Mouse (Mus musculus) lung, postnatal 36 days (tissue): Measurements from ENCODE around the gene Cat.

ENCODE experiments used
- DNase-seq: peaks from one replicate; pipeline ENCODE4 v3.0.0; 2022; ENCODE audit warnings: mixed read lengths

Gene Cat

DNA sequence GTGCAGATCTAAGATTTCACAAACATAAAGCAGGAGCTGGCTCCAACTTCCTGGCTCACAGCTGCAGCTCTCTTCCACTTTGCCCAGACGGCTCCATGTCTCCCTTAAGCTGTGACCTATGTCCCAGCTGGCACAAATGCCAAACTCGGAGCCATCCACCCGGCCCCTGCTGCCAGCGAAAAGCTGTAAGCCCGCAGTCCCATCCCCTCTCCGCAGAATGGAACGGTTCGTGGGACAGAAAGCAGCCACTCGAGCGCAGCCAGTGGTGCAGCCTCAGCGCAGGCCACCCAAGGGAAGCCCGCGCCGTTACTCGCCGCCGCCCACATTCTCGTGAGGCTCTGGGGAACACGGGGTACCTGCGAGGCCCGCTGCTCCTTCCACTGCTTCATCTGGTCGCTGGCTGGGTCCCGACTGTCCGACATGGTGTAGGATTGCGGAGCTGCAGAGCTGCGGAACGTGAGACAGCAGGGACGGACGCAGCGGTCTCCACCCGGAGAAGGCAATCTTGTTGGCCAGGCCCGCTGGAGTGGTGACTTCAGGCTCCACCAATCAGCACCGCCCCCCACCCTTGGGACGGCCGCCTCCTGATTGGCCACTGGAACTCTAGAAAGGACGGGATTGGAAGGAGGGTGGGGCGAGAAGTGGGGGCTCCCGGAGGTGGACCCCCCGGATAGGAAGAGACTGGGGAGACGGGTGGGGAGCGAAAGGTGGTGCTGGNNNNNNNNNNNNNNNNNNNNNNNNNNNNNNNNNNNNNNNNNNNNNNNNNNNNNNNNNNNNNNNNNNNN, at the start of gene Cat:
Gene Cat, minus strand, starts transcription at position 544 of the 785 bp plus-strand sequence.
- peak; percentile 99 for DNase-seq

DNA sequence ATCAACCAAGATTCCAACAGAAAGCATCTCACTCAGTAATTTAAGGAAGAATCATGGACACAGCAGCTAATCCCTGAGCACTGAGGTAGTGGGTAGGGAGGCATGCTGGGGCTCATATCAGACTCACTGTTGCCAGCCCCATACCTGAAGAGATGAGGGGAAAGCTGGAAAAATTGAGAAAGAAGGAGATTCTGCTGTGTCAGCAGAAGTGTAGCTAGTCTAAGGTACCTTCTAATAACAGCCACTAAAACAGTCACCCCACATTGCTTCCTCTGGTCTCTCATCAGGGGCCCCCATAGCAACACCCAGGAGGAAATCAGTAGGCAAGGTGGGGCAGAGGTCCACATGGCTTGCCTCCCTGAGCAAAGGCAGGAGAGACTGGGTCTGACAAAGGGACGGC, 40.6 kb upstream of the Cat start:
- no peak for DNase-seq

DNA sequence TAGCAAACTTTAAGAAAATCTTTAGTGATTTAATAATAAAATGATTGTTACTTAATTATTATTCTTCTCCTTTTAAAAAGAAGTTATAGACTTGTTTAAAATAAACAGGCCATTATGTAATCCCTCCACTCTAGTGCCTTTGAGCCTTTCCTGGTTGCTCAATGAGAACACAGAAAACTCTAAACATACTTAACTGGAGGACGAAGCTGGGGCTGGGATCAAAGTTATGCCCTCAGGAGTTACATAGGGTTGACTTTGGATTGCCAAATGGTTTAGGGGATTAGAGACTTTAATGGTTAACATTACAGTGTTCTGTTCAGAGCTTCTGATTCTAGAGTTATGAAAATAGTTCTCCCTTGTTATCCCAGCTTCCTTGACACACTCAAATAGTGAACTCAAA, 31.5 kb upstream of the Cat start:
- DNase-seq = peak; percentile 54

DNA sequence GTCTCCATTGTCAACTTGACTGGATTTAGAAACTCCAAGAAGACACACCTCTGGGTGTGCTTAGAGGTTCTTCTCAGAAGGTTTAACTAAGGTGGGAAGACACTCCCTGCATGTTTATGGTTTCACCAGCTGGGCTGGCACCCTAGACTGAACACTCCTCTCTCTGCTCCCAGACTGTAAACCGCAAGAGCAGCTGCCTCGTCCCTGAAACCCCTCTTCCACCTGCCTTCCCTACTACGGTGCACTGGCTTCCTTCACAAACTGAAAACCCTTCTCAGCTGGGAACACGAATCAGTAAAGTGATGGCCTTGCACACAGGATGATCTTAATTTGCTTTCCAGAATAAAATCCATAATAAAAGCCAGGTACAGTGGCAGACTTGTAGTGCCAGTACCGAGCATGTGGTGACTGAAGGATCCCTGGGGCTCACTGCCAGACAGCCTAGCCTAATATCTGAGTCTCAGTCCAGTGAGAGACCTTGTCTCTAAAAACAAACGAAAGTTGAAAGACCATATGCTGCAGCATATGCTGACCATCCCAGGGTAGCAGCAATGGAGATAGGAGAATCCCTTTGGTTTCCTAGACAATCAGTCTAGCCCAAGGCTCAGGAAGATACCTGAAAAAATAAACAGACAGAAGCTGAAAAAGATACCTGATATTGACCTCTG, 30.7 kb upstream of the Cat start:
- DNase-seq = no peak

DNA sequence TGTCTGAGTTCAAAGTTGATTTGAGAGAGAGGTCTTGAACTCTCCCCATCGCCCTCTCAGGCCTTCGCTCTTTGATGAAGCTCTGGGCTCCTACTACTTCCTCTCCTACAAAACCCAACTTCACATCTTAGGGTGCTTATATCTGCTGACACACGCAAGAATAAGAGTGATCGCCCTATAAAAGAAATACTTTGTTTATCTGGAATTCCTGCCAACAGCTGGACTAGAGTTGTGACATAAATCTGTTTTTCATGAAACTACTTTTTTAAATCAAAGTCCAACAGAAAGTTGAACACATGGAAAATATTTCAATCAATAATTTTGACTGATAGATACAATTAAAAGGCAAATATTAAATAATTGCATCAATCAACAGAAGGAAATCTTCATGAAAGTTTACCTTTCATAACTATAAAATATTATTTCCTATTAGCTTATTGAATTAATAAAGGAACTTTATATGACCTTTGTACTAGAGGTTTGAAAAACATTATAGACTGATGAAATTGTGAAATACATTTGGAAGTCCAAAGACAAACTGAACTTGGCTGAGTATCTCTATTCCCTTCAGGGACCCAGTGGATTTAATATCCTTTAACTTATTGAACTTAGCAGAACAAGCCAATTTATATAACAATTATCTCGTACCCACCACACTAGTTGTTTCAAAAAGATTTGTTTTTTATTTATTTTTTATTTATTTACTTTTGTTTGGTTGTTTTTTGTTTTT, 27.3 kb upstream of the Cat start:
- no peak for DNase-seq

DNA sequence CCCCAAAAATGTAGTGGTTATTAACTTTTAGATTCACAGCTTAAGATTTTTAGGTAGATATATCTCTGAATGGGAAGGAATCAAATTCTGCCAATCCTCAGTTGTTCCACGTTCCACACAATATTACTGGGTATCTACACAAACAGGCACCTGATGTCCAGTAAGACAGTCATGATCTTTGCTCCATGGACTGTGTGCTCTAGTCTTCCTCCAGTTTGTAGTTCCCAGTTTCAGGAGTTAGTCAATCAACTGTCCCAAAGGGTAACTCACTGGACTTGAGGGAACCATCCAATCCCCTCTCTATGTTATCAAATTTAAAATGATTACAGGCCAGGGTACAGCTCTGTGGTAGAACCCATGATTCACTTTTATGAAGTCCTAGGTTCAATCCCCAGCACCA, 26.7 kb upstream of the Cat start:
- DNase-seq = no peak

DNA sequence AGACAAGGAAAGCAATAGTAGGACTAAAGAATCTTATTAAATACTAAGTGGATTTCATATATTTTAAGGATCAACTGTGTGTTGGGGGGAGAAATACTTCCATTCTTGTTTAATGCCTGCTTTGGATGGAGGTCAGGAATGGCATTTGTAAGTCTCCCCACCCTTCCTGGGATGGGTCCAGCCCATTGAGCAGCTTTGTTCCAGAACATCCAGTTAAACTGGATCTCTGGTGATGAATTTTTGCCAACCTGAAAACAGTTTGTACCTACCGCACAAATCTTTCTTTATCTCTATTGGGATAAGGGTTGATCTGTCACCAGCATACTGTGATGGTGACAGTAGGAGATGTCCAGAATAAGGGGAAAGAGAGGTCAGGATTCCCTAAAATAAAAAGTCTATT, 26.1 kb upstream of the Cat start:
- peak; percentile 26 for DNase-seq

DNA sequence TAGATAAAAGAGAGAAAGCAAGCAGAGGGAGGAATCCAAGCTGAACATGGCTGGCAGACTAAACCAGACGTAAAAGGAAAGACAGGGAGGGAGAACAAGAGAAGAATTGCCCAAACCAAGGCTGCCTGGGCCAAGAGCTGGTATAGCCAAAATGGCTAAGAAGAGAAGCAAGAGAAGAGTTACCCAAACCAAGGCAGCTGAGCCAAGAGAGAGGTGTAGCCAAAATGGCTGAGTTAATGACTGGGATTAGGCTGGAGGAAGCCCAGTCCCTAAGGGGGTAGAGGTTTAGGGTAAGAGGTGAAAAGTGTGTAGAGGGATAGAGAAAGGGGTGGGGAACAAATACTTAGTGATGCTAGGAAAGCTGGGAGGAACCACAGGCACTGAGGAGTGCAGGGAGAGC, 22.7 kb upstream of the Cat start:
- DNase-seq = no peak

DNA sequence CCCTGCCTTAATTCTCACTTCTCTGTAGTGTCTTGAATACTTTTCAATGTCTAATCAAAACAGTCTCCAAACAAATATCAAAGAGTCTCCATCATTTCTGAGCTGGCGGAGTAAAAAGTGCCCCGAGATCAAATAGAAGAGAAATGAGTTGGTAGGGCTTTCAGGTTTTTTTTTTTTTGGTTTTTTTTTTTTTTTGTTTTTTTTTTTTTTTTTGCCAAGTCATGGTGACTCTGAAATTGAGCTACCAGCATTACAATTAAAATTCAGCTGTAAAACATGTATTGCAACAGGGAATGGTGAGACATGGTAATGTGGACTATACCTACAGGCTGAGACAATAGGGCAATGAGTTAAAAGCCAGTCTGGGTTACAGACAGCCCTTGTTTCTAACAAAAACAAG, 21.0 kb upstream of the Cat start:
- DNase-seq = no peak

DNA sequence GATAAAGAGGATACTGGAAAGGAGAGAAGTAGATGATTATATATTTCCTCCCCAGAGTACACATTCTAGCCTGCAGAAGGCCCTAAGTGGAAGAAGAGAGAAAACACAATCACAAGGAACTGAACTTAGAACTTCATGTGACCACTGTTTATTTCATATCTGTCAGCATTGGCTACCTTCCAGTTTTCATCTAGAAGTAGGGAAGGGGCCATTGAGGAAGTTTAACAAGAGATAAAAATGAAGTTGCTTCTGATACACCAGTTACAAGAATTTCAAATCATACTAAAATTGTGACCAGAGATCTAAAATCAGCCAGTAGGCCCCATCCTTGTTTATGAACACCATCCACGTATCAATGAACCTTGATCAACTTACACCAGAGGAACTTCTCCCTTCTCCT, 19.5 kb upstream of the Cat start:
- DNase-seq = no peak

DNA sequence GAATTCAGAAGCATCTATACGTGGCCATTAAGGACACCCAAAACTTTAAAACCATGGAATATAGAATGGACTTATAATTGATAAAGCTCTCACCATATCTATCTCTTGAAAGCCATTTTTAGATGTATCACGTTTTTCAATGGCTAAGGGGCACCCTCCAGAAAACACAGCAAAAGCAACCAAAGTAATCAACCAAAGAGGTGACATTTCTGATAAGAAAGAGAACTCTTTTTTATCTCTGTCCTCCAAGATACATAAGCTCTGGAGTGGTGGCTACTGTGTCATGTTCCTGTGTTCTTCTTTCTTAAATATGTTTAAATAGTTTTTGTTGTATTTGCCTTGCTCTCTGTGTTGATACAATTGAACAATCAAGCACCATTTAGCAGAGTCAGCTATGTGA, 15.8 kb upstream of the Cat start:
- no peak for DNase-seq

DNA sequence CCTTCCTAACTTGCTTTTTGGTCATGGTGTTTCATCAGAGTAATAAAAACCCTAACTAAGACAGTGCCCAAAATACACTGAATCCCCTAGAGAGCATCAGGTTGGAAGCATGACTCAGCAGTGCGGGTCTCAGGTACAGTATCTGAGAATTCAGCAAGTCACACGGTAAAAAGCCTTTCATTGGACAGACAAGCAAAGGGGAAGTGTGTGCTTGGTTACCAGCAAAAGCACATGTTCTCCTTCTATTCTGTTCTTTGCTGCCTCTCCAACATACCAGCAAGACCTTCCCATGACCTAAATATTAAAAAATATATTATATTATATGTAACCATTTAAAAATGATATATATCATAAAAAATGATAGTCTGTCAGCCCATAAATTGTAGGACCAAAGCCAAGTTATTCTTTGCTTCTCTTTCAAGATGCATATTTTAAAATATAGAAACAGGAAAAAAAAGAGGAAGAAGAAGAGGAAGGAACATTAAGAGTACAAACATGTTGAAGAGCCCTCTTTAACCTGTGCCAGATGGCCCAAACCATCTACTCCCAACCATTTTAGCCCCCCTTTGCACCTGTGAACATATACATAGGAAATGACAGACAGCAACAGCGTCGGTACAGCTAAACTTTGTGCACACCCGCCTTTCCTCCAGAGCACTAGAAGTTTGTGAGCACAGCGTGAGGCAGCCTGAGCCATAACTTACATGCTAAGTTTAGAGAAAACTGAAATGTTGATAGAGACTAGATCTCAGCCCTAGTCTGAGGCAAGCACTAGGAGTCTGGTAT, 10.9 kb upstream of the Cat start:
- DNase-seq = no peak

DNA sequence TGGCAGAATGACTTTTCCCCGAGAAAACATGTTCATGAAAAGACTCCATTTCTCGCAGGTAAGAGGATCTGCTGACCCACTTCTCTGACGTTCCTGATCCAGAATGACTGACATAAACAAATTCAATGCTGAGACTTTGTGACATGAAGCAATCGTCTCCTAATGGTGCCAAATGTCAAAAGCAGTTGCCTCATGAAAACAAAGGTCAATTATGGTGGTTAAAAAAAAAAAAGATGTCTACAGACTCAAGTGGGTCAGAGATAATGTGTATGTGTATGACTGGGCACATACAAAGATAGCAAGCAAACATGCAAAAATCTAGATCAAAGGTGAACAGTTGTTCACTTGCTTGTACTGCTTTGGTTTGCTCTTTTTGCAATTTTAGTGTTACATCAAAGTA, 8.9 kb upstream of the Cat start:
- DNase-seq = no peak

DNA sequence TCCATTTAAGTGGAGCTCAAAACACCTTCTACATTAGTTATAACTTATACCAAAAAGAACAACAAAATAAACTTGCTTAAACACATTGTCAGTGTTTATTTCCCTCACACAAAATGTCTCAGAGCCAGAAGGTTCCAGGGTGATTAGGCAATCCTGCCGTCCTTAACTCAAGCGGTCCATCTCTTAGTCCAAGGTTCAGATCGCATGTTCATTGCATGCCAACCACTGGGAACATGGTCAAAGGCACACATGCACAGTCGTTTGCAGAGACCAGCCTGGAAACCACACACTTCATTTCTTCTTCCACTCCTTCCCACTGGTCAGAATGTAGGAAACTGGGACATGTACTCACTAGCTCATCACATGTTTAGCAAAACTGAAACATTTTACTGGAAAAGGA, 7.6 kb upstream of the Cat start:
- no peak for DNase-seq

DNA sequence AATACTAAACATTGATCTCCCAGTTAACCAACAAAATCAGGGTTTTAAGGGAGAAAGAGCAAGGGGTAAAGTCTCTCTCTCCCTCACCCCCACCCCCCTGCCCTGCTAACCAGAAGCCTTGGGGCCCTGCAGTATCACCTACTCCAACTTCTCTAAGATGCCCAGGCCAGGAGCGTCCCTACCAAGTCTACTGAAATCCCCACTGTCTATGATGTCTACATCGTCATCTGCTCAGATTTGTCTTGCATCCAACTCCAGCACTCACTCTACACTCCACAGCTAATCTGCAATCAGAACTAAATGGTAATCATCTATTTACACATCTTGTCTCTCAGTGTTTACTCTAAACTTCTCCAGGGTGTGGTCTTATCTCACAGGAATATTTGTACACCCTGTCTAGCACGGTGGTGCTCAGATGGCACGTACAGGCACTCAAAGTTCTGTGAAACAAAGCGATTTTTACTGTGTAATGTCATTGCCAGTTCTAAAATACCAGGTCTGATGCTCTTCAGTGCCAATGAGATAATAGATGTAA, 907 bp downstream of the Cat start:
- no peak for DNase-seq

DNA sequence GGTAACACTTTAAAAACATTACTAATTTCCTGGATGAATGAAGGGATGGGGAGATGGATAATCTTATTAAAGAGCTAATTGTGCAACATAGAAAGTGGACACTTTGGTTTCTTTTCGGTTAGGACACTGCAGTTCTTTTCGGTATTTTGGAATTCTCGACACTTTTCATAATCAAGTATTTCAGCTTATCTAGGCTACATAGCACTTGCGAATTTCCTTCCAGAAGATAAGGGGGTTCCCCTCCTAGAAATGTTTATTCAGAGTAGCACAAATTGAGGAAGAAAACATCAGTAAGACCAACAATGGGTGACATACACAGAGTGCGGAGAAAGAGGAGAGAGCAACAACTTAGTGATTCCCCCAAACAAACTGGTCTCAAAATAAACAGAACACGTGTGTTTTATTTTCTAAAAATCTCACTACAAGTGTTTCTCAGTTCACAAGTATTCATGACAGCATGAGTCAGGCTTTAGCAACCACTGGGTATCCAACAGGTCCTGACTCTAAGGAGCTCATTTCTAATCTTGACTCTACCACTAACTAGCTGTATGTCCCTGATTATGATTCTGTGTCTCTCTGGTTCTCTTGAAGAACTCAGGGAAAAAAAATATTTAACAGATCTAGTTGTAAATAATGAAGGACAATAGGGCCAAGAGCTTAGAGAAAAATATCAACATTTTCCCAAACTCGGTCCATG, 1.5 kb downstream of the Cat start:
- DNase-seq = no peak

DNA sequence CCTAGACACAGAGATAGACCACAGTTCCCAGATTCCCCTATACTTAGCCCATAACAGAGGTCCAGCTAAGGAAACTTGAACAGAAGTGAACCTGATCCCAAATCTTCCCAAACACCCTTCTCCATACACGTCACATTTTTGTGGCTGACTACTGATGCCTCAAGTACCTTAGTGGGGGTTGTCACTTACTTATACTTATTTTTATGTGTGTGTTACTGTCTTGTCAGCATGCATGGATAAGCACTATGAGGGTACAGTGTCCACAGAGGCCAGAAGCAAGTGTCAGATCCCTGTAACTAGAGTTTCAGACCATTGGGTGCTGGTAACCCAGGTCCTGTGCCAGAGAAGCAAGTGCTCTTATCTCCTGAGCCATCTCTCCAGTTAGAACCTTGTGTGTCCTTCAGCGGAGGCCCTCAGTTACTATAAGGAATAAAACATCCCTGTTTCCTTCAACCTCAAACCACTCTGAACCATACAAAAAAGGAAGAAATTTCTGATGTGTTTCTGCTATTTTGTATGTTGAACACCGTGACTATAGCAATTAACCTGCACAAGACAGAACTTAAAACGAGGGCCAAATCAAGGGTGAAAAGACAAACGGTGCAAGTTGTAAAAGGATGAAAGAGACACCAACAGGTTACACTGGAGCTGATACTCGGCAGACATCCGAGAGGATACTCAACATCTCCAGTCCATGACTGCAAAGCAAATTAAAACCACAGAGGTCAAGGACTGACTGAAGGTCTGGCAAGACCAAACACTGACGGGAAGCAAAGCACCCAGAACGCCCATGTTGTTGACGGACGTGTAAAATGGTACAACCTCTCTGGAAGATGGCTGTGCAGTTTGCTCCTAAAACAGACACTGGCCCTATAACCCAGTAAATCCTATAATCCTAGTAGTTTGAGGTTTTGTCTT, 3.4 kb downstream of the Cat start:
- no peak for DNase-seq

DNA sequence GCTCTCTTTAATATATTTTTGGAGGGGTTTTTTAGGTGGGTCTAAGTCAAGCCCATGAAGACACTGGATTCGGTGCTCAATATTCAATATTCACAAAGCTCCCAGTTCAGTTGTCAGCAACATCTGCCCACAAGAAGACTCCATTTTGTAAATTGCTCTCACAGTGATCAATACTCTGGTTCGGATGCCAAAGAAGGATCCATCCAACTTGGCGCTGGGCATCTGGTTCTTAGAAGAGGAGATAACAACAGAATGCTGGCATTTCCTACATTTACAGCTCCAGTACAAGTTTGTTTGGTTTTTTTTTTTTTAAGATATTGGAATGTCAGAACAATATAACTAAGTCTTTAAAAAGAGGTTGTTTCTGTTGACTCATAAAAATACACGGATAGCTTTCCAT, 4.1 kb downstream of the Cat start:
- no peak for DNase-seq

DNA sequence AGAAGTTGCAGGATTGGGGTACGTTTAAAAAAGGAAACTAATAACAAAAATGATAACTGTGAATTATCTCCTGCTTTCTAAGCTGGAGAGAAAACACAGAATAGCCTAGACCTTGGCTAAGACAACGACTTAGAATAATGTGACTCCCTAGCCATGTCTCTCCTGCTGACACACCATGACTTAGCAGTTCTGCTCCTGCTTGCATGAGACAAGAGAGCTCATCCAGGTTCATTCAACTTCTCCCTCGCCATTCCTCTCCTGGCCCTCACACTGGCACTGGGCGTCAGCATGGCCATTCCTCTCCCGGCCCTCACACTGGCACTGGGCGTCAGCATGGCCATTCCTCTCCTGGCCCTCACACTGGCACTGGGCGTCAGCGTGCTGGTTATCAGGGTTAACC, 4.7 kb downstream of the Cat start:
- peak; percentile 41 for DNase-seq

DNA sequence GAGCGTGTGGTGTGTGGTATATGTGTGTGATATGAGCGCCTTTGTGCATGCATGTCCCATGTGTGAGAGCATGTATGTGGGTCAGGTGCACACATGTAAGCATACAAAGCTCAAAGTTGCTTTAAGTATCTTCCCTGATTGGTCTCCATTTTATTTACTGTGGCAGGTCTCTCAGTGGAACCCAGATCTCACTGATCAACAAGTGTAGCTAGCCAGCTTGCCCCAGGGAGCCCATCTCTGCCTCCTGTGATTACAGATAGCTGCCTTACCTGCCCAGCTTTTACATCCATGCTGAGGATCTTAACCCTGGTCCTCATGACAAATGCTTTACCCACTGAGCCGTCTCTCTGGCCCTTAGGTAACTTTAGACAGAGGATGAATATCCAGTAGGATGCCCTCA, 6.6 kb downstream of the Cat start:
- no peak for DNase-seq

DNA sequence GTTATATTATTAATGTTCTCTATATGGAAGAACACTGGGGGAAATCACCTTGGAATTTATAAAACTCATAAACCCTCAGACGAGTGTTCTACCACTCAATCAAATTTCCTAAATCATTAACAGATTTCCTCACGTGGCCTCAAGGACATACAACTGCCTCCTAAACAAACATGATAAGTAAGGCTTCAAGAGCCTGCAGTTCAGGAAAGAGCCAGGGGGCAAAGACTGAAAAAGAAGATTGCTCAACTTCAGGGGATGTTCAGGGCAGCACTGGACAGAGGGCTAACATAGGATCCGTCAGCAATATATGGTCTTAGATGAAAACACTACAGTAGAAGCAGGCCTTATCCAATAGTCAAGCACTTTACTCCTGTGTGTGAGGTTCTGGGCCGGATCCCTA, 7.5 kb downstream of the Cat start:
- DNase-seq = peak; percentile 62
